Mouse (Mus musculus) central nervous system, embryonic 11.5 days (tissue): ENCODE measurements around the gene Slc12a3. TPM values are rescaled to one million over a fixed set of nuclear protein-coding genes. Genes with fewer than 3 reads are reported as not detected.

Source experiments
- polyA plus RNA-seq: library from polyadenylated mRNA; depleted of rRNA; stranded (reverse); fragments of >200 nt; gene quantifications from 2 replicates; pipeline ENCODE4 v1.2.3, GENCODE M21; 2012; rRNA removed

Slc12a3 gene
- 0.19 TPM in 2 replicates for polyA plus RNA-seq

GRCm38 (mm10) chr8:94328932-94329728 is at the start of gene Slc12a3:
Slc12a3 (plus strand) TSS chr8:94329201.

GRCm38 (mm10) chr8:94386214-94387026 is 57.4 kb downstream of the Slc12a3 start, which contains the start of gene Herpud1:
Herpud1 (plus strand) TSS chr8:94386438.

Other genes starting within 250 kb of the Slc12a3 start
- gene Bbs2, start 230.3 kb upstream of the Slc12a3 start, polyA plus RNA-seq = 32.4 and 40.3 TPM in 2 replicates
- gene Mt4, start 192.0 kb upstream of the Slc12a3 start, polyA plus RNA-seq = not detected in 2 replicates
- gene Mt3, start 176.6 kb upstream of the Slc12a3 start, polyA plus RNA-seq = 17.6 and 43.8 TPM in 2 replicates
- gene Mt2, start 156.5 kb upstream of the Slc12a3 start, polyA plus RNA-seq = 77.3 and 176 TPM in 2 replicates
- gene Mt1, start 150.1 kb upstream of the Slc12a3 start, polyA plus RNA-seq = 102 and 190 TPM in 2 replicates
- gene Nup93, start 114.6 kb upstream of the Slc12a3 start, polyA plus RNA-seq = 71.6 and 75.1 TPM in 2 replicates
- 39.4 and 39.8 TPM in 2 replicates for gene Herpud1, start 57.2 kb downstream of the Slc12a3 start, polyA plus RNA-seq
- 0.04 and 0.15 TPM in 2 replicates for gene Nlrc5, start 105.2 kb downstream of the Slc12a3 start, polyA plus RNA-seq
- 12.1 and 14.7 TPM in 2 replicates for gene Cpne2, start 203.8 kb downstream of the Slc12a3 start, polyA plus RNA-seq